Mouse (Mus musculus) embryonic fibroblast, embryonic 13.5 days (primary cell): ENCODE measurements around the gene Rpf2. TPM values are rescaled to one million over a fixed set of nuclear protein-coding genes. Genes with fewer than 3 reads are reported as not detected.

Experiments
- H3K27ac ChIP-seq: 2 replicates; pipeline ENCODE4 v1.5.1; 2012; ENCODE audit warnings: low read length, control low read depth, inconsistent platforms; ENCODE audit not compliant: insufficient read depth
- H3K4me1 ChIP-seq: 2 replicates; pipeline ENCODE4 v1.6.1; 2011; ENCODE audit warnings: low read length; ENCODE audit not compliant: control insufficient read depth, insufficient read depth
- H3K4me3 ChIP-seq: 2 replicates; pipeline ENCODE4 v1.5.1; 2011; ENCODE audit warnings: mild to moderate bottlenecking, control low read depth, low read length; ENCODE audit not compliant: insufficient read depth
- CTCF ChIP-seq: IDR thresholded peaks from 2 replicates; pipeline ENCODE4 v1.5.1; 2011; ENCODE audit warnings: mild to moderate bottlenecking, control low read depth, low read length, moderate library complexity, borderline replicate concordance; ENCODE audit not compliant: insufficient read depth
- POLR2A ChIP-seq: IDR thresholded peaks from 2 replicates; pipeline ENCODE4 v1.6.1; 2011; ENCODE audit warnings: low read depth, mild to moderate bottlenecking, control low read depth, low read length, moderate library complexity
- polyA plus RNA-seq: library from polyadenylated mRNA; stranded (reverse); fragments of >200 nt; gene quantifications from 2 replicates; pipeline ENCODE4 v1.2.4, GENCODE M21; 2011; ENCODE audit warnings: low read depth; ENCODE audit not compliant: missing spikeins, insufficient read length

Rpf2 gene
- polyA plus RNA-seq, 1 experiment: 35.8 TPM

DNA sequence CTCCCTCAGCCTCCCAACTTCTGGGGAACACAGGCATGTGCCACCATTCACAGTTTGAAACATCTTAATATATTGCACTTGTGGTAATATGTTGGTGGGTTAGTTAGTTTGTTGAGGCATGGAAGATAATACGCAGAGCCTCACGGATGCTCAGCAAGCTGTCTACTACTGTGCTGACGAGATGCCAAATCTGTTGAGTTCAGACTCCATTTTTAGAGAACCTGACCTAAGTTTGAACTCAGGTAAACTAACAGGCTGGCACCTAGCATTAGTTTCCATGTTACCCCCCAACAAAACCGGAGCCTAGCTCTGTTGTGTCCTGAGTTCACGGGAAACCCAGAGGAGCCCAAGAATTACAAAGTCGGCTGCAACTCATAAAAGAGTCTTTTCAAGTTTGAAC is 51.8 kb downstream of the Rpf2 start:
- no peak overlapping the region for H3K4me3 ChIP-seq
- no peak for TF ChIP-seq CTCF
- no peak for TF ChIP-seq POLR2A
- H3K27ac ChIP-seq: no peak overlapping the region
- H3K4me1 ChIP-seq: 0 out of 2 replicates have a peak, but pooled peaks cover 2% of the 10 kb centered on the region

GRCm38 (mm10) chr10:40192010-40192935 is 54.6 kb downstream of the Rpf2 start:
- Histone ChIP-seq H3K4me3 (peak overlapping the region; percentile 7; the same call in 1 of the 2 replicates), H3K4me1 (0 out of 2 replicates have a peak, but pooled peaks cover 2% of the 10 kb centered on the region), H3K27ac (no peak overlapping the region)
- no peak for TF ChIP-seq CTCF
- TF ChIP-seq POLR2A: no peak

- TF ChIP-seq CTCF (no peak), POLR2A (no peak)
- Histone ChIP-seq H3K4me1 (0 out of 2 replicates have a peak, but pooled peaks cover 2% of the 10 kb centered on the region), H3K27ac (no peak overlapping the region), H3K4me3 (peak overlapping the region; percentile 19)
These were observed 55.4 kb downstream of the Rpf2 start for GRCm38 (mm10) chr10:40191338-40191979.

GRCm38 (mm10) chr10:40190871-40191270 is 56.0 kb downstream of the Rpf2 start:
- no peak for TF ChIP-seq POLR2A
- TF ChIP-seq CTCF: no peak
- H3K4me1 ChIP-seq: 0 out of 2 replicates have a peak, but pooled peaks cover 2% of the 10 kb centered on the region
- H3K4me3 ChIP-seq: no peak overlapping the region
- no peak overlapping the region for H3K27ac ChIP-seq

DNA sequence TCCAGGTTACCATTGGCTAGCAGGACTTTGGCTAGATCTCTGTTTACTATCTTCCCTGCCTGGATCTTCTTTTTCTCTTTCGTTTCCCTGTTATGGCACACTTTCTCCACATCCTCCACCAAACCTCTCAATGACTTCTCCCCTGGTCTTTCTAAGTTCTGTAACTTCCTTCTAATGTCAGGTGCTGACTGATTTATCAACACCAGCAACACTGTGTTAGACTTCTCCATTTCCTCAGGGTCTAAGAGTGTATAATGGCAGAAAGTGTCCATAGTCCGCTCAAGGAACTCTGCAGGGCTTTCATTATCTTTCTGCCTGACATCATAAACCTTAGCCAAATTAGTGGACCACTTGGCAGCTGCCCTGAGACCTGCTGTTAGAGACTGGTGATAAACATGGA is 57.1 kb downstream of the Rpf2 start:
- H3K4me3 ChIP-seq: no peak overlapping the region
- H3K27ac ChIP-seq: no peak overlapping the region
- H3K4me1 ChIP-seq: 0 out of 2 replicates have a peak, but pooled peaks cover 2% of the 10 kb centered on the region
- no peak for TF ChIP-seq POLR2A
- TF ChIP-seq CTCF: no peak

GRCm38 (mm10) chr10:40188831-40189230 is 58.0 kb downstream of the Rpf2 start:
- H3K4me3 ChIP-seq: no peak overlapping the region
- no peak overlapping the region for H3K27ac ChIP-seq
- TF ChIP-seq POLR2A: no peak
- no peak for TF ChIP-seq CTCF
- H3K4me1 ChIP-seq: 0 out of 2 replicates have a peak, but pooled peaks cover 2% of the 10 kb centered on the region

DNA sequence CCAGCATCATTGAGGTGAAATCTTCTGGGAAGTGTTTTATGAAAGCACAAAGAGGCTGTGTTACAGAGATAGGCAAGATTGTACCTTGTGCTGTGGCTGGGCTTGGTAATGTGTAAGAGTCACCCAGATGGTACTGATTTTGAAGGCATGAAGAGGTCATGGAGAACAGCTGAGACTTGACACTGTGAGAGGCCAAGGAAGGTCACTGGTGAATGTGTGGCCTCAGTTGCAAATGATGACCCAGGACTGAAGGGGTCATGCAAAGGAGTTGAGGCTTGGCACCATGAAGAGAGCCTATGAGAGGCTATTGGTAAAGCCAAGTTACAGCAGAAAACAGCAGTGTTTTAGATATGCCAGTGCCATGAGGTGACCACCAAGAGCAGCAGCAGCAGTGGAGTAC is 60.9 kb downstream of the Rpf2 start:
- Histone ChIP-seq H3K4me3 (no peak overlapping the region), H3K27ac (no peak overlapping the region), H3K4me1 (no peaks in the 10 kb centered on the region)
- TF ChIP-seq CTCF (no peak), POLR2A (no peak)

DNA sequence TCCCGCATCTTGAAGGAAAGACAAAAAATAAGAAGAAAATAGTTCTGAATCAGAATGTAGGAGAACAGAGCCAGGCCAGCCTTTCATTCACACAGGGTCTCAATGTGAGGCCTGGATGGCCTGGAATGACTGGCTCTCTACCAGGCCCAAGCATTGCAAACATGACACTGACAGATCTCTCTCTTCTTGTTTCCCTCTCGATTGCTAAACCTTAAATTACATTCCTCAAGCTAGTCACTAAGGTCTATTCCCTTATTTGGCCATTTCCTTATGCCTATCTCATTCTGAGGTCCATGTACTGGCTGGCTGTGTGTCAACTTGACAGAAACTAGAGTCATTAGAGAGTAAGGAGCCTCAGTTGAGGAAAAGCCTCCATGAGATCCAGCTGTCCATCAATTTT is 66.8 kb downstream of the Rpf2 start:
- Histone ChIP-seq H3K27ac (no peak overlapping the region), H3K4me1 (no peaks in the 10 kb centered on the region), H3K4me3 (no peak overlapping the region)
- TF ChIP-seq CTCF: no peak
- TF ChIP-seq POLR2A: no peak

DNA sequence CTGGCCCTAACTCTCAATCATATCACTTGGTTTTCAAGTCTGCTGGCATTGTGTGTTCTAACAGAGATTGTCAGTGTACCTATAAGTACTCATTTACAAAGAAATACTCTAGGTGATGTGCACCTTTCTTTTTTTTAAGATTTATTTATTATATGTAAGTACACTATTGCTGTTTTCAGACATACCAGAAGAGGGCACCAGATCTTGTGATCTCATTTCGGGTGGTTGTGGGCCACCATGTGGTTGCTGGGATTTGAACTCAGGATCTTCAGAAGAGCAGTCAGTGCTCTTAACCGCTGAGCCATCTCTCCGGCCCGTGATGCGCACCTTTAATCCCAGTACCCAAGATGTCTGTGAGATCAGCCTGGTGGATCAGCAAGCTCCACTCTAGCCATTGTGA is 67.7 kb downstream of the Rpf2 start:
- H3K27ac ChIP-seq: no peak overlapping the region
- TF ChIP-seq CTCF (no peak), POLR2A (no peak)
- H3K4me1 ChIP-seq: no peaks in the 10 kb centered on the region
- H3K4me3 ChIP-seq: no peak overlapping the region
